In genomic region chr2:86050777-86051176, GRCm38 (mm10) we compare ENCODE assay signal across 19 mouse cellular contexts. TPM values are rescaled to one million over a fixed set of nuclear protein-coding genes. Genes with fewer than 3 reads are reported as not detected.
DNase-seq lines count a peak whose midpoint lies in the region; ATAC-seq lines count a peak whose summit lies in the region.
"Not testable (repeated sequence)": the region's sequence is repeated elsewhere in the genome, so short reads cannot be mapped to it uniquely, and the experiment has no call there.
"Had no signal": no experiment of that assay in that cellular context is flagged by ENCODE, and none has a peak within 500 bp of the region (broad histone marks: within the 10 kb centered on the region; RNA-seq: fewer than 3 reads in every experiment).

No protein-coding gene starts in this region.

- ATAC-seq in midbrain, embryonic 11.5 days (ENCODE audit: low FRiP score), result 0 out of 2 replicates have a peak, but pooled peaks have one; percentile 30
- ATAC-seq in neural tube, embryonic 11.5 days (ENCODE audit: insufficient read depth, low FRiP score, low TSS enrichment), result peak; percentile 42; the same call in 1 of the 2 replicates

- H3K36me3 ChIP-seq in midbrain, embryonic 11.5 days (ENCODE audit: control insufficient read depth, insufficient read depth, low read length); neural tube, embryonic 11.5 days (ENCODE audit: control insufficient read depth, insufficient read depth, low read length): not testable (repeated sequence)

- H3K4me3 ChIP-seq in midbrain, embryonic 11.5 days (ENCODE audit: low read depth, low read length); neural tube, embryonic 11.5 days (ENCODE audit: low read depth, low read length): not testable (repeated sequence)

- not testable (repeated sequence) for H3K4me2 ChIP-seq in midbrain, embryonic 11.5 days; neural tube, embryonic 11.5 days (ENCODE audit: low read depth)

- not testable (repeated sequence) for H3K9me3 ChIP-seq in midbrain, embryonic 11.5 days (ENCODE audit: control insufficient read depth, low read length); neural tube, embryonic 11.5 days (ENCODE audit: control insufficient read depth, low read length)

- not testable (repeated sequence) for H3K4me1 ChIP-seq in midbrain, embryonic 11.5 days (ENCODE audit: control insufficient read depth, insufficient read depth, low read length); neural tube, embryonic 11.5 days (ENCODE audit: control insufficient read depth, insufficient read depth, low read length)

- H3K27me3 ChIP-seq in midbrain, embryonic 11.5 days (ENCODE audit: control insufficient read depth, insufficient read depth, low read length); neural tube, embryonic 11.5 days (ENCODE audit: control insufficient read depth, insufficient read depth, low read length): not testable (repeated sequence)

- DNase-seq in ES-CJ7 (ENCODE audit: low read depth, low spot score), result peak; percentile 93
- DNase-seq in R1 (ENCODE audit: low read depth, low spot score), result peak; percentile 95
- DNase-seq in ZHBTc4 (ENCODE audit: low read depth, low spot score), result peak; percentile 87
- not testable (repeated sequence) for DNase-seq in midbrain, embryonic 11.5 days (ENCODE audit: low spot score, missing footprints)
- DNase-seq in neural tube, embryonic 11.5 days (ENCODE audit: low spot score), result peak; percentile 22

- H3K27ac ChIP-seq in midbrain, embryonic 11.5 days (ENCODE audit: low read depth, low read length); neural tube, embryonic 11.5 days (ENCODE audit: low read depth, low read length): not testable (repeated sequence)

- H3K9ac ChIP-seq in midbrain, embryonic 11.5 days (ENCODE audit: low read length); neural tube, embryonic 11.5 days (ENCODE audit: low read length): not testable (repeated sequence)

RNA-seq across cellular contexts. Expression of gene Olfr1034, which starts 5.1 kb away (rescaled TPM):
- polyA plus RNA-seq in midbrain, embryonic 11.5 days (2014; fragmentation: Nextera tagmentation; extraction: Ambion mirVana), result not detected in 2 replicates
- not detected in 2 replicates for polyA plus RNA-seq in neural tube, embryonic 11.5 days (2014; fragmentation: Nextera tagmentation; extraction: Ambion mirVana)
- polyA plus RNA-seq: brain, embryonic 14.5 days; C2C12; embryonic facial prominence, embryonic 11.5 days; embryonic facial prominence, embryonic 13.5 days; erythroblast, embryonic 14.5 days; forebrain, embryonic 10.5 days; forebrain, embryonic 12.5 days; forebrain, embryonic 14.5 days; forebrain, embryonic 16.5 days; G1E; Patski had no signal

RNA-seq across cellular contexts. Expression of gene Olfr1036, which starts 23.0 kb away (rescaled TPM):
- not detected in 2 replicates for polyA plus RNA-seq in midbrain, embryonic 11.5 days (2014; fragmentation: Nextera tagmentation; extraction: Ambion mirVana)
- polyA plus RNA-seq in neural tube, embryonic 11.5 days (2014; fragmentation: Nextera tagmentation; extraction: Ambion mirVana), result not detected in 2 replicates
- polyA plus RNA-seq: adrenal gland, adult 2 months; brain, embryonic 14.5 days; C2C12; embryonic facial prominence, embryonic 11.5 days; embryonic facial prominence, embryonic 15.5 days; erythroblast, embryonic 14.5 days; forebrain, embryonic 10.5 days; forebrain, embryonic 12.5 days; forebrain, embryonic 14.5 days; forebrain, embryonic 16.5 days; frontal cortex, adult 2 months; G1E; Patski had no signal

RNA-seq across cellular contexts. Expression of gene Olfr1033, which starts 30.3 kb away (rescaled TPM):
- not detected in 2 replicates for polyA plus RNA-seq in midbrain, embryonic 11.5 days (2014; fragmentation: Nextera tagmentation; extraction: Ambion mirVana)
- polyA plus RNA-seq in neural tube, embryonic 11.5 days (2014; fragmentation: Nextera tagmentation; extraction: Ambion mirVana), result not detected in 2 replicates
- polyA plus RNA-seq: C2C12; erythroblast, embryonic 14.5 days; forebrain, embryonic 10.5 days; forebrain, embryonic 12.5 days; forebrain, embryonic 14.5 days; forebrain, embryonic 16.5 days; G1E; Patski had no signal

RNA-seq across cellular contexts. Expression of gene Olfr1037, which starts 36.4 kb away (rescaled TPM):
- not detected in 2 replicates for polyA plus RNA-seq in midbrain, embryonic 11.5 days (2014; fragmentation: Nextera tagmentation; extraction: Ambion mirVana)
- polyA plus RNA-seq in neural tube, embryonic 11.5 days (2014; fragmentation: Nextera tagmentation; extraction: Ambion mirVana), result not detected in 2 replicates
- polyA plus RNA-seq: adrenal gland, adult 2 months; brain, embryonic 14.5 days; C2C12; embryonic facial prominence, embryonic 11.5 days; embryonic facial prominence, embryonic 13.5 days; embryonic facial prominence, embryonic 15.5 days; erythroblast, embryonic 14.5 days; forebrain, embryonic 10.5 days; forebrain, embryonic 12.5 days; forebrain, embryonic 14.5 days; forebrain, embryonic 16.5 days; frontal cortex, adult 2 months; G1E; Patski had no signal

RNA-seq across cellular contexts. Expression of gene Olfr1032, which starts 45.4 kb away (rescaled TPM):
- not detected in 2 replicates for polyA plus RNA-seq in midbrain, embryonic 11.5 days (2014; fragmentation: Nextera tagmentation; extraction: Ambion mirVana)
- polyA plus RNA-seq in neural tube, embryonic 11.5 days (2014; fragmentation: Nextera tagmentation; extraction: Ambion mirVana), result not detected in 2 replicates
- polyA plus RNA-seq: adrenal gland, adult 2 months; brain, embryonic 14.5 days; C2C12; embryonic facial prominence, embryonic 11.5 days; embryonic facial prominence, embryonic 13.5 days; erythroblast, embryonic 14.5 days; forebrain, embryonic 10.5 days; forebrain, embryonic 12.5 days; forebrain, embryonic 14.5 days; forebrain, embryonic 16.5 days; frontal cortex, adult 2 months; G1E; Patski had no signal
